Mouse (Mus musculus): ENCODE measurements around the gene Scarb1. TPM values are rescaled to one million over a fixed set of nuclear protein-coding genes. Genes with fewer than 3 reads are reported as not detected.
A peak's percentile ranks its signal among the peaks of the same experiment; 100 is the strongest.
"Not testable (repeated sequence)": the region's sequence is repeated elsewhere in the genome, so short reads cannot be mapped to it uniquely, and the experiment has no call there.

Gene Scarb1
- 10 to 100 TPM; 27.4 to 29.2 TPM for total RNA-seq (2021)
- long read RNA-seq, experiment 1, transcript Scarb1-202 (12 exons, 2,367 nt) = major isoform, 14 of 27 reads
- long read RNA-seq, experiment 1, transcript Scarb1-201 (13 exons, 2,521 nt) = minor isoform, 9 of 27 reads
- long read RNA-seq, experiment 1, partial matches to known transcripts = 2 of 27 reads
- long read RNA-seq, experiment 1, other reads (novel, unspliced or antisense) = 2 of 27 reads
- long read RNA-seq, experiment 2, partial matches to known transcripts = 6 of 12 reads
- long read RNA-seq, experiment 2, other reads (novel, unspliced or antisense) = 2 of 12 reads

GRCm38 (mm10) chr5:125340547-125341262 lies at the start of gene Scarb1:
Scarb1 (minus strand) TSS chr5:125341094.
- DNase-seq (ENCODE audit: low spot score in 2 of 2) = peak; percentile 83 to 86

GRCm38 (mm10) chr5:125389579-125390441 lies 48.9 kb upstream of the Scarb1 start, which contains the start of gene Ubc:
Ubc (minus strand) TSS chr5:125390202.
- peak; percentile 74 to 82 for DNase-seq (ENCODE audit: low spot score in 2 of 2)

GRCm38 (mm10) chr5:125389131-125389578 lies 48.3 kb upstream of the Scarb1 start, which contains the start of gene Gm10382:
Gm10382 (plus strand) TSS chr5:125389322.
- DNase-seq (ENCODE audit: low spot score in 2 of 2) = peak; percentile 73 to 74

- no peak for DNase-seq (ENCODE audit: low spot score in 2 of 2)
Measured at GRCm38 (mm10) chr5:125388358-125389092, 47.6 kb upstream of the Scarb1 start.

GRCm38 (mm10) chr5:125387295-125387694 lies 46.4 kb upstream of the Scarb1 start:
- not testable (repeated sequence) for DNase-seq (ENCODE audit: low spot score in 2 of 2)

GRCm38 (mm10) chr5:125385215-125385940 lies 44.5 kb upstream of the Scarb1 start:
- DNase-seq (ENCODE audit: low spot score in 2 of 2) = no peak

- no peak for DNase-seq (ENCODE audit: low spot score in 2 of 2)
Measured at GRCm38 (mm10) chr5:125384512-125385214, 43.8 kb upstream of the Scarb1 start.

GRCm38 (mm10) chr5:125383637-125384420 lies 42.9 kb upstream of the Scarb1 start:
- DNase-seq (ENCODE audit: low spot score in 2 of 2) = no peak

- peak; percentile 60 to 62 for DNase-seq (ENCODE audit: low spot score in 2 of 2)
Measured at GRCm38 (mm10) chr5:125382673-125383558, 42.0 kb upstream of the Scarb1 start.

GRCm38 (mm10) chr5:125381954-125382672 lies 41.2 kb upstream of the Scarb1 start:
- DNase-seq (ENCODE audit: low spot score in 2 of 2) = no peak

- DNase-seq (ENCODE audit: low spot score in 2 of 2) = no peak
Measured at GRCm38 (mm10) chr5:125378919-125379318, 38.0 kb upstream of the Scarb1 start.

GRCm38 (mm10) chr5:125377214-125377613 lies 36.3 kb upstream of the Scarb1 start:
- no peak for DNase-seq (ENCODE audit: low spot score in 2 of 2)

- no peak for DNase-seq (ENCODE audit: low spot score in 2 of 2)
Measured at GRCm38 (mm10) chr5:125375871-125376270, 35.0 kb upstream of the Scarb1 start.

- no peak for DNase-seq (ENCODE audit: low spot score in 2 of 2)
Measured at GRCm38 (mm10) chr5:125372027-125372426, 31.1 kb upstream of the Scarb1 start.

GRCm38 (mm10) chr5:125370950-125371693 lies 30.2 kb upstream of the Scarb1 start:
- no peak for DNase-seq (ENCODE audit: low spot score in 2 of 2)

GRCm38 (mm10) chr5:125368568-125368967 lies 27.7 kb upstream of the Scarb1 start:
- DNase-seq (ENCODE audit: low spot score in 2 of 2) = peak; percentile 66 to 72
